In genomic region chr17:28936622-28937345, GRCm38 (mm10) we compare ENCODE assay signal across 8 mouse cellular contexts. TPM values are rescaled to one million over a fixed set of nuclear protein-coding genes. Genes with fewer than 3 reads are reported as not detected.
DNase-seq lines count a peak whose midpoint lies in the region; ATAC-seq and TF ChIP-seq lines count a peak whose summit lies in the region.

No protein-coding gene starts in this region.

- H3K4me2 ChIP-seq in forebrain, postnatal 0 days (ENCODE audit: low read depth): no peak overlapping the region
- no peak overlapping the region for H3K4me2 ChIP-seq in forebrain, embryonic 14.5 days (ENCODE audit: low read length)

- H3K4me3 ChIP-seq in forebrain, postnatal 0 days (ENCODE audit: low read depth, low read length): no peak overlapping the region
- no peak overlapping the region for H3K4me3 ChIP-seq in forebrain, embryonic 14.5 days (ENCODE audit: low read depth, low read length)
- H3K4me3 ChIP-seq in small intestine, adult 2 months (ENCODE audit: low read depth, low read length): no peak overlapping the region

- H3K27ac ChIP-seq in forebrain, postnatal 0 days (ENCODE audit: low read depth, low read length): no peak overlapping the region
- H3K27ac ChIP-seq in forebrain, embryonic 14.5 days (ENCODE audit: low read depth, low read length): no peak overlapping the region
- H3K27ac ChIP-seq in small intestine, adult 2 months (ENCODE audit: insufficient read depth, low read depth, low read length): no peak overlapping the region

- no peaks in the 10 kb centered on the region for H3K4me1 ChIP-seq in forebrain, postnatal 0 days (ENCODE audit: insufficient read depth)
- H3K4me1 ChIP-seq in forebrain, embryonic 14.5 days (ENCODE audit: control insufficient read depth, insufficient read depth, low read length): no peaks in the 10 kb centered on the region
- H3K4me1 ChIP-seq in small intestine, adult 2 months (ENCODE audit: control insufficient read depth, insufficient read depth, insufficient read length, low read length): peaks cover 3% of the 10 kb centered on the region; the same call in 1 of the 2 replicates

- no peaks in the 10 kb centered on the region for H3K36me3 ChIP-seq in forebrain, postnatal 0 days (ENCODE audit: insufficient read depth)
- H3K36me3 ChIP-seq in forebrain, embryonic 14.5 days (ENCODE audit: control insufficient read depth, insufficient read depth, low read length): no peaks in the 10 kb centered on the region
- H3K36me3 ChIP-seq in small intestine, adult 2 months (ENCODE audit: control insufficient read depth, insufficient read depth, low read length): no peaks in the 10 kb centered on the region

- WGBS in forebrain, postnatal 0 days: 78% methylated on average over 10 of the region's 10 CpGs
- 77% methylated on average over 10 of the region's 10 CpGs for WGBS in forebrain, embryonic 14.5 days
- WGBS in small intestine, adult 2 months: 72% methylated on average over 10 of the region's 10 CpGs

- TF ChIP-seq POLR2A in small intestine, adult 2 months (IDR thresholded peaks at IDR 0.05; ENCODE audit: low read depth, low read length): no peak

- peak; percentile 52 for TF ChIP-seq CTCF in forebrain, postnatal 0 days (IDR thresholded peaks at IDR 0.05; ENCODE audit: low read depth)
- TF ChIP-seq CTCF in small intestine, adult 2 months (IDR thresholded peaks at IDR 0.05; ENCODE audit: extremely low read depth, insufficient read length, insufficient replicate concordance, low read depth, low read length): peak; percentile 61; the same call in 1 of the 2 replicates

- H3K27me3 ChIP-seq in forebrain, postnatal 0 days (ENCODE audit: insufficient read depth, low read length): no peaks in the 10 kb centered on the region
- H3K27me3 ChIP-seq in forebrain, embryonic 14.5 days (replicated peaks; ENCODE audit: control insufficient read depth, insufficient read depth, low read length): no peaks in the 10 kb centered on the region
- no peaks in the 10 kb centered on the region for H3K27me3 ChIP-seq in small intestine, adult 2 months (ENCODE audit: control insufficient read depth, insufficient read depth, low read length)

- ATAC-seq in forebrain, postnatal 0 days: no peak
- no peak for ATAC-seq in forebrain, embryonic 14.5 days

- H3K9ac ChIP-seq in forebrain, postnatal 0 days: no peak overlapping the region
- H3K9ac ChIP-seq in forebrain, embryonic 14.5 days (ENCODE audit: low read length): no peak overlapping the region

- H3K9me3 ChIP-seq in forebrain, postnatal 0 days (ENCODE audit: low read length): no peaks in the 10 kb centered on the region
- no peaks in the 10 kb centered on the region for H3K9me3 ChIP-seq in forebrain, embryonic 14.5 days (replicated peaks; ENCODE audit: control insufficient read depth, low read length)

- no peak for DNase-seq in forebrain, postnatal 0 days
- no peak for DNase-seq in forebrain, embryonic 14.5 days (ENCODE audit: low spot score)
- peak; percentile 38 for DNase-seq in ovary, postnatal 36 days (ENCODE audit: low spot score)
- DNase-seq in ovary, adult 18-20 months (ENCODE audit: low spot score): no peak
- peak; percentile 77 for DNase-seq in kidney, postnatal 14 days
- no peak for DNase-seq in frontal cortex, postnatal 36 days (ENCODE audit: low spot score in 2 of 2)
- DNase-seq in urinary bladder, postnatal 14 days (ENCODE audit: low spot score): no peak

RNA-seq across cellular contexts. Expression of gene Pxt1, which starts 6.9 kb away (rescaled TPM):
- total RNA-seq in forebrain, postnatal 0 days (2014; rRNA removed): not detected in 2 replicates
- polyA plus RNA-seq in forebrain, postnatal 0 days (2015; fragmentation: Nextera tagmentation; extraction: Ambion mirVana): not detected in 2 replicates
- polyA plus RNA-seq in forebrain, embryonic 14.5 days (2014; fragmentation: Nextera tagmentation; extraction: Ambion mirVana): not detected in 2 replicates
- 0.22 TPM in 1 of 2 replicates, not detected in the other for polyA plus RNA-seq in small intestine, adult 2 months (2012; rRNA removed)

RNA-seq across cellular contexts. Expression of gene Kctd20, which starts 15.0 kb away (rescaled TPM):
- 69.2 and 77.3 TPM in 2 replicates for total RNA-seq in forebrain, postnatal 0 days (2014; rRNA removed)
- 63.4 and 72.9 TPM in 2 replicates for polyA plus RNA-seq in forebrain, postnatal 0 days (2015; fragmentation: Nextera tagmentation; extraction: Ambion mirVana)
- 84.4 and 99.1 TPM in 2 replicates for polyA plus RNA-seq in forebrain, embryonic 14.5 days (2014; fragmentation: Nextera tagmentation; extraction: Ambion mirVana)
- polyA plus RNA-seq in small intestine, adult 2 months (2012; rRNA removed): 12.7 and 36.3 TPM in 2 replicates

RNA-seq across cellular contexts. Expression of gene 4930539E08Rik, which starts 21.7 kb away (rescaled TPM):
- total RNA-seq in forebrain, postnatal 0 days (2014; rRNA removed): 3.3 and 4.1 TPM in 2 replicates
- polyA plus RNA-seq in forebrain, postnatal 0 days (2015; fragmentation: Nextera tagmentation; extraction: Ambion mirVana): 1.8 and 2.1 TPM in 2 replicates
- 0.50 and 0.62 TPM in 2 replicates for polyA plus RNA-seq in forebrain, embryonic 14.5 days (2014; fragmentation: Nextera tagmentation; extraction: Ambion mirVana)
- 26.9 and 94.4 TPM in 2 replicates for polyA plus RNA-seq in small intestine, adult 2 months (2012; rRNA removed)

Comparison
In these comparisons a context has a peak if more than half of its experiments do, and no peak if none do; other contexts are left out.
1. DNase-seq: peak in ovary, postnatal 36 days (single experiment) and kidney, postnatal 14 days (single experiment); none in forebrain, postnatal 0 days (single experiment), forebrain, embryonic 14.5 days (single experiment), ovary, adult 18-20 months (single experiment), frontal cortex, postnatal 36 days (0 of 2) and urinary bladder, postnatal 14 days (single experiment).